Mouse (Mus musculus) cerebellum, postnatal 25 days (tissue): ENCODE results near the gene Tlr9.

Experiments
- DNase-seq, 2 experiments: peaks; one replicate each; pipeline ENCODE4 v3.0.0; 2021; ENCODE audit warnings: mixed read lengths in 2 of 2

The Tlr9 gene

GRCm38 (mm10) chr9:106232956-106233355 is 10.6 kb downstream of the Tlr9 start:
- no peak for DNase-seq

DNA sequence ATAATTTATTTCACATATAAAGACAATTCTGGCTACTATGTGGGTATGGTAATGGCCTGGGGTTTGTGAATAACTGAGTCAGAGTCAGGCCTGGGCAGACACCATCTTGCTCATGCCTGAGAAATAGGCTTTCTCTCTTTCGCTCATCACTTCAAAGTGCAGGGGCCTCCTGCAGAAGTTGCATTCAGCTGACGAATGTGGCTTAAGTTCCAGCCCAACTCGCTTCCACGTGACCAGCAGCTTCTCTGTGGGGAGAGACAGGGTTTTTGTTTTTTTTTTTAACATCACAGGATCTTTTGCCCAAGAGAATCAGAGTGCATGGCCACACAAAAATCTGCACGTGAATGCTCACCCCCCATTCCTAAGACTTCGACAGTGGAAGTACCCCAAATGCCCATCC is 11.6 kb downstream of the Tlr9 start:
- no peak for DNase-seq

GRCm38 (mm10) chr9:106235194-106235830 is 12.9 kb downstream of the Tlr9 start:
- DNase-seq, result no peak

- no peak for DNase-seq
Observed at GRCm38 (mm10) chr9:106236156-106236817, 13.9 kb downstream of the Tlr9 start.

- DNase-seq, result no peak
Observed at GRCm38 (mm10) chr9:106236818-106237211, 14.4 kb downstream of the Tlr9 start.

- DNase-seq, result no peak
Observed at GRCm38 (mm10) chr9:106237401-106237800, 15.0 kb downstream of the Tlr9 start.

DNA sequence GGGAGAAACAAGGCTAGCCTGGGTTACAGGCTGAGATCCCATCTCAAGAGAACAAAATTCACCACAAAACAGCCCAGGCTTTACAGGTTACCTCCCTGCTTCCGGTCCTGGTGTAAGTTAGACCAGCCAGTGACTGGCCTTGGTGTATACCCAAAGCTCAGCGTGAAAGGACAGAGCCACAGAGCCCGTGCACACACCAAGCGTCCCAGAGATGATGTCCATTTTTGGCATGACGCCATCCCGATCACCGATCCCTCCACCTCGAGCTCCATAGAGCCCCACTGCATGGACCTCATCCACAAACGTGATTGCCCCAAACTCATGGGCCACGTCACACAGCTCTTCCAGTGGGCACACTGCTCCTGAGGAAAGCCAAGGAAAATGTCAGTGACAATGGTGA is 15.5 kb downstream of the Tlr9 start:
- DNase-seq, result no peak

DNA sequence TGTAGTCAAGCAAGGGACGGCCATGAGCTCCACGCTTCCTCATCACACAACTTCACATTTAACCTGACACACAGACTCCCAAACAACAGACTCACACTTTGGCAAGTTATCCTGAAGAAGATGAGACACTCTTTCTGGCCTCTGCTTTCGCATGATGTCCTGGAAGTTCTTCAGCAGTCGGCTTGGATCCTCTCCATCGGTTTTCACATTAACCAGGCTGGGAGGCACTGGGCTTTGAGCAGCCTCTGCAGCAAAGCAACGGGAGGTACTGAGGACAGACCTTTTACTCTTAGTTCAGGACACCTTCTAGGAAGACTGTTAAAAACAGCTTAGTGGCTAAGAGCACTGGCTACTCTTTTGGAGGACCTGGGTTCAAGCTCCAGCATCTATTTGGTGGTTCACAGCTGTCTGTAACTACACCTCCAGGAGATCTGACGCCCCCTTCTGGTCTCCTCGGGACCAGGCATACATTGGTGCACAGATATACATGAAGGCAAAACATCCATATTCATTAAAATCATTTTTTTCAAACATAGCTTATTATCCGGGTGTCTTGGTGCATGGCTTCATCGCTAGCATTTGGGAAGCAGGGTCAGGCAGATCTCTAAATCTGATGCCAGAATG is 19.3 kb downstream of the Tlr9 start:
- DNase-seq, result no peak

- DNase-seq, result peak; percentile 85 to 89
Observed at GRCm38 (mm10) chr9:106242813-106243488, 20.6 kb downstream of the Tlr9 start.

GRCm38 (mm10) chr9:106249550-106249949 is 27.2 kb downstream of the Tlr9 start:
- DNase-seq, result no peak

DNA sequence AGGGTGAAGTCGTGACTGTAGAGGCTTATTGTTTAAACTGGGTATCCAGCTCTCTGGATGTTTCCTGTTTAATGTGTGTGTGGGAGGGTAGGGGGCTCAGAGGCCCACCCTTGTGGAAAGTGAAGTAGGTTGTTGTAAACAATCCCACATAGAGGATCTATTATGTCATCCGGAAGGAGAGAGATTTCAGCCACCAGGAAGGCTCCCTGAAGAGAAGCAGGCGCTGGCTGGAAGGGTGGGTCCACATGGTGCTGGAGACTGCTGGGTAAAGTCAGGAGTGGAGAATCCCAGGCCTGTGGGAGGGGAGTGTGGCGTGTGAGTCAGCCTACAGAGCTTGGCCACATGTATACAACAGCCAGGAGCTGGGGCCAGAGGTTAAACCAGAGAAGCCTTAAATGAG is 27.8 kb downstream of the Tlr9 start:
- DNase-seq, result no peak

DNA sequence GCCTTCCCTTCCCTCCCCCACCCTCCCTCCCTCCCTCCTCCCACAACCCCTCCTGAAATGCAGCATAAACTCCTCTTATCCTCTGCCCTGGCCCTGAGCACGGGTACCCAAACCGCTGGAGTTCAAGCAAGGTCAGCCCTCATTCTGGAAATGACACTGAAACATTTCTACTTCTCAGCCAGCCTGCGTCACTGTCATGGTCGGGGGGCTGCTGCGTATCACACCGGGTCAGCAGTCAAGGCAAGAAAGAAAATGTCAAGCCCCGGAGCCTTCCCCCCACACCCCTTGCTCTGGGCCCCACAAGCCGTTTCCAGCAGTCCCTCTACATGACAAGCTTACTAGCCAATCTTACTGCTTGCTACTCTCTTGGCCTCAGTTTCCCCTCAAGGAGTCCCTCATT is 28.7 kb downstream of the Tlr9 start:
- no peak for DNase-seq

GRCm38 (mm10) chr9:106254001-106254400 is 31.6 kb downstream of the Tlr9 start:
- no peak for DNase-seq

GRCm38 (mm10) chr9:106258412-106258811 is 36.0 kb downstream of the Tlr9 start:
- no peak for DNase-seq

GRCm38 (mm10) chr9:106258990-106259389 is 36.6 kb downstream of the Tlr9 start:
- no peak for DNase-seq

DNA sequence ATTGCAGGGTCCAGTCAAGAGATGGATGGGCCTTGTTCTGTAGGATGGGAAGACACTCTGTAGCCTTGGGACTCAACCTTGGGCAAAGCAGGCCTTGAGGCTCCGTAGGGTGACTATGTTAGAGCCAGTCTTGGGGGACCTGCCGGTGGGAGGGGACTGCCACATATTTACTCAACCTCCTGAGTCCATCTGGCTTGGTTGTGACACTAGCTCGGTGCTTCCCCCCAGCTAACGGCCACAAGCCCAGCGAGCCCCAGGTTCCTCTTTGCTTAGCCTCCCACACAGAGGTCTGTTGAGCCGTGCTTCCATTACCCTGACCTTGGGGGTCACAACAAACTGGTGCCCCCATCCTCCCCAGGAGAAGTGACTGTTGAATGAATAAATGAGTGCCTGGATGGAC is 38.7 kb downstream of the Tlr9 start:
- DNase-seq, result no peak

DNA sequence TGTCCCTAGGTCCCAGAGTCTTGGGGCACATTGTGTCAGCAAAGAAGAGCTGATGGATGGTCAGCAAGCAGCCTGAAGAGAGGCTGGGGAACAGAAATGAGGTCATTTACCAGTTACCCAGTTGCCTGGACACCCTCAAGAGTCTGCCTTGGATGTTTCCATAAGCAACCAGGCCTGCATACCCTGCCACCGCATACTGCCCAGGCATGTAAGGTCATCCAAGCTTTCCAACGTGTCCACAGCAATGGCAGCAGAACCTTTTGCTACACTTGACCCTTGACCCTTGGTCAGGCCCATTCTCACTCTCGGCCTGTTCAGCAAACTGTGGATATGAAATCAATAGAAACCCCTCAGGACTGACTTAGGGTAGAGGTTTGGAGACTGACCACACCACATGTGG is 39.1 kb downstream of the Tlr9 start:
- no peak for DNase-seq

DNA sequence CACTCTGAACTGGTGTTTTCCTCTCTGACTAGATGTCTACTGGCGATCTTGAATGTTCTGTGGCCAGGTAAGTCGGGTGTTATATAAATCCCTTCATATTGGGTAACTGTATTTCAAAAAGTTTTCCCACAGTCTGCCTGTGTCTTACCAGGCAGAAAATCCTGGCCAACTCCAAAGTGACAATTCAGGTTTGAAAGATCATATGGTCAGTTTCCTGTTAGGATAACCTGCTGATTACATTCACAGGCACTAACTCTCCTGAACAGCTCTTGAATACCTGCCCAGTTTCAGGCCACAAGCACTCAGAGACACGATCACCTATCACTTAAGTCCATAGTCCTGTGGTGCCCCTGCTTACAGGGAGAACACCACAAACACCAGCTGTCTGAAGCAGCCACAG is 39.7 kb downstream of the Tlr9 start:
- no peak for DNase-seq

DNA sequence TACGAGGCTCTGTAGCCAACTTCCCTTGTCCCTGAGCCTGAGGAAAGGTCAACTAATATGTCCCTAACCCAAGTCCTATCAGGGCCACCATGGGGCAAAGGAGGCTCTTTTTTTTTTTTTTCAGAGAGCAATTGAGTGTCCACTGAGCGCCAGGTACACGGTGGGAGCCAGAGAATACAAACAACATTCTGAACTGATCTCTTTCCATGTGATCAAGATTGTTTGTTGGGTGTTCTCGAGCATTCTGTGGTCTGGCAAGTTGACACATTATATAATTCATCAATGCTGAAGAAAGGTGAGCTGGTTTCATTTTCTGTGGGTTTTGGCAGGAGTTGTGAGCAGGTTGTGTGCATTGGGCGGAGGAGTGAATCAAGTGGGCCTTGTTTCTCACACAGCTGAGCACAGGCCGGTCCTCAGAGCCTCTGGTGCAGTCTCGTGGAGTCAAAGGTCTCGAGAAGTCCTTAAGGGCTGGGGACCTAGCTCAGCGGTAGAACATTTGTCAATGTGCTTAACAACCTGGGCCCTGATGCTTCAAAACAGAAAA is 41.1 kb downstream of the Tlr9 start:
- no peak for DNase-seq

- DNase-seq, result no peak
Observed at GRCm38 (mm10) chr9:106265358-106266075, 43.1 kb downstream of the Tlr9 start.

GRCm38 (mm10) chr9:106266936-106267657 is 44.7 kb downstream of the Tlr9 start:
- DNase-seq, result no peak

DNA sequence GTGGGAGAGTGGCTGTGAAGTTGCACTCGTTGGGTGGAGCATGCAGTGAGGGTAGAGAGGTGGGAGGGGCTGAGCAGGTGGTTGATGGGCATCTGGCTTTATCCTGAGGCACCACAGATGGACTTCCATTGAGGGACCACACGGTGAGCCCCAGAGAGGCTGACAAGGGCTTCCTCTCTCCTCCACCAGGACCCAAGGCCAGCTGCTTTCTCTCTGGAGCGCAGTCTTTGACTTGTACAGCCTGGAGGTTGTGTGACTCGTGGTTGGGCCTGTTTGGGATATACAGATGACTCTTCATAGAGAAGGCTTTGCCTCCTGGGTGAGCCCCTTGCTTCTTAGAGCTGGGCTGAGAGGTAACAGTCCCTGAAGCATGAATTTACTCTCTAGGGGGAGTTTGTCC is 46.0 kb downstream of the Tlr9 start:
- DNase-seq, result no peak
